Mouse (Mus musculus) heart, embryonic 11.5 days (tissue): ENCODE results near the gene Ly6g6f. TPM values are rescaled to one million over a fixed set of nuclear protein-coding genes. Genes with fewer than 3 reads are reported as not detected.

Experiments used
- ATAC-seq: fragments of 200-750 bp; cut with Nextera tagmentation; replicated peaks from 2 replicates; pipeline ENCODE4 v1.8.0; 2017; ENCODE audit warnings: moderate library complexity; ENCODE audit not compliant: insufficient number of reproducible peaks, low FRiP score, low TSS enrichment
- H3K27ac ChIP-seq: fragments of 300-500 bp; sonication (generic); 2 replicates; pipeline ENCODE4 v1.5.1; 2014; ENCODE audit warnings: mild to moderate bottlenecking, low read depth, low read length
- H3K27me3 ChIP-seq: fragments of 300-500 bp; sonication (generic); 2 replicates; pipeline ENCODE4 v1.6.1; 2014; ENCODE audit warnings: mild to moderate bottlenecking, low read length, mixed read lengths; ENCODE audit not compliant: control insufficient read depth, insufficient read depth
- H3K36me3 ChIP-seq: fragments of 300-500 bp; sonication (generic); 2 replicates; pipeline ENCODE4 v1.6.1; 2014; ENCODE audit warnings: mild to moderate bottlenecking, low read length, moderate library complexity, mixed read lengths; ENCODE audit not compliant: control insufficient read depth, insufficient read depth
- H3K4me1 ChIP-seq: fragments of 300-500 bp; sonication (generic); 2 replicates; pipeline ENCODE4 v1.6.1; 2014; ENCODE audit warnings: low read length; ENCODE audit not compliant: control insufficient read depth, insufficient read depth
- H3K4me2 ChIP-seq: fragments of 300-500 bp; sonication (generic); 2 replicates; pipeline ENCODE4 v1.6.1; 2014; ENCODE audit warnings: mild to moderate bottlenecking, moderate library complexity
- H3K4me3 ChIP-seq: fragments of 300-500 bp; sonication (generic); 2 replicates; pipeline ENCODE4 v1.5.1; 2014; ENCODE audit warnings: low read depth, low read length
- H3K9ac ChIP-seq: fragments of 300-500 bp; sonication (generic); 2 replicates; pipeline ENCODE4 v1.6.1; 2014; ENCODE audit warnings: mild to moderate bottlenecking, low read depth, low read length, moderate library complexity
- H3K9me3 ChIP-seq: fragments of 300-500 bp; sonication (generic); replicated peaks from 2 replicates; pipeline ENCODE4 v1.6.1; 2016; ENCODE audit warnings: low read length; ENCODE audit not compliant: control insufficient read depth
- WGBS: fragments of 180-500 bp; shearing (Covaris S2); extraction: QIAGEN DNeasy Blood & Tissue Kit; methylation state at CpG from one replicate; pipeline ENCODE4 v1.1.7; 2014; ENCODE audit not compliant: insufficient replicate concordance; 5-methylcytosine and 5-hydroxymethylcytosine counted together
- polyA plus RNA-seq: library from polyadenylated mRNA; unstranded; fragments of >200 nt; fragmentation: Nextera tagmentation; extraction: Ambion mirVana; gene quantifications from 2 replicates; pipeline ENCODE4 v1.2.1, GENCODE M21; 2014

Ly6g6f gene
- polyA plus RNA-seq, 1 experiment from 2014 or later: 1.8 TPM

- no peak within 1 kb of the TSS for H3K4me2 ChIP-seq
- H3K4me3 ChIP-seq: no peak within 1 kb of the TSS
- no peak for ATAC-seq
- WGBS: 81% methylated on average over 8 of the region's 8 CpGs
- no peak within 1 kb of the TSS for H3K9ac ChIP-seq
- peaks cover 8% of the 10 kb centered on the region; the same call in 1 of the 2 replicates for H3K4me1 ChIP-seq
- no peaks in the 10 kb centered on the region for H3K9me3 ChIP-seq
- no peaks in the 10 kb centered on the region for H3K27me3 ChIP-seq
- no peak within 1 kb of the TSS for H3K27ac ChIP-seq
- H3K36me3 ChIP-seq: peaks cover 18% of the 10 kb centered on the region
Observed at GRCm38 (mm10) chr17:35115046-35116019, 29.9 kb upstream of the Ly6g6f start, which contains the start of gene Ly6g5b. Gene Ly6g5b (minus strand): TSS chr17:35115428.

- H3K4me3 ChIP-seq: no peak overlapping the region
- WGBS: 55% methylated on average over 9 of the region's 9 CpGs
- peak overlapping the region; percentile 19 for H3K4me2 ChIP-seq
- peak overlapping the region; percentile 41; the same call in 1 of the 2 replicates for H3K27ac ChIP-seq
- no peaks in the 10 kb centered on the region for H3K9me3 ChIP-seq
- 0 out of 2 replicates have a peak, but pooled peaks cover 6% of the 10 kb centered on the region for H3K36me3 ChIP-seq
- H3K27me3 ChIP-seq: no peaks in the 10 kb centered on the region
- 0 out of 2 replicates have a peak, but pooled peaks cover 3% of the 10 kb centered on the region for H3K4me1 ChIP-seq
- no peak for ATAC-seq
- no peak overlapping the region for H3K9ac ChIP-seq
Observed at GRCm38 (mm10) chr17:35111774-35112173, 26.4 kb upstream of the Ly6g6f start.

- H3K9me3 ChIP-seq: no peaks in the 10 kb centered on the region
- ATAC-seq: no peak
Observed at GRCm38 (mm10) chr17:35108097-35108496, 22.7 kb upstream of the Ly6g6f start, which contains the start of gene Ly6g5c. Gene Ly6g5c (plus strand): TSS chr17:35108279.

GRCm38 (mm10) chr17:35106522-35106921 is 21.1 kb upstream of the Ly6g6f start:
- ATAC-seq: no peak

More at GRCm38 (mm10) chr17:35108097-35108496, 22.7 kb upstream of the Ly6g6f start, which contains the start of gene Ly6g5c:
- Histone ChIP-seq H3K4me1 (peaks cover 5% of the 10 kb centered on the region; the same call in 1 of the 2 replicates), H3K4me3 (no peak within 1 kb of the TSS), H3K36me3 (no peaks in the 10 kb centered on the region), H3K4me2 (no peak within 1 kb of the TSS), H3K27ac (no peak within 1 kb of the TSS), H3K27me3 (no peaks in the 10 kb centered on the region), H3K9ac (no peak within 1 kb of the TSS)
- 77% methylated on average over 6 of the region's 6 CpGs for WGBS

GRCm38 (mm10) chr17:35105740-35106389 is 20.5 kb upstream of the Ly6g6f start:
- ATAC-seq: no peak
- peaks cover 10% of the 10 kb centered on the region; the same call in 1 of the 2 replicates for H3K36me3 ChIP-seq
- H3K4me2 ChIP-seq: no peak overlapping the region
- H3K4me1 ChIP-seq: peaks cover 12% of the 10 kb centered on the region
- H3K9me3 ChIP-seq: no peaks in the 10 kb centered on the region
- no peak overlapping the region for H3K9ac ChIP-seq
- H3K27ac ChIP-seq: no peak overlapping the region
- WGBS: 25% methylated on average over 13 of the region's 13 CpGs
- no peak overlapping the region for H3K4me3 ChIP-seq
- H3K27me3 ChIP-seq: no peaks in the 10 kb centered on the region

More at GRCm38 (mm10) chr17:35106522-35106921, 21.1 kb upstream of the Ly6g6f start:
- H3K4me3 ChIP-seq: no peak overlapping the region
- WGBS: 68% methylated on average over 3 of the region's 3 CpGs
- no peak overlapping the region for H3K4me2 ChIP-seq
- H3K36me3 ChIP-seq: peaks cover 6% of the 10 kb centered on the region; the same call in 1 of the 2 replicates
- H3K9ac ChIP-seq: no peak overlapping the region
- H3K27ac ChIP-seq: no peak overlapping the region
- no peaks in the 10 kb centered on the region for H3K27me3 ChIP-seq
- H3K4me1 ChIP-seq: peaks cover 13% of the 10 kb centered on the region
- no peaks in the 10 kb centered on the region for H3K9me3 ChIP-seq

- 53% methylated on average over 6 of the region's 6 CpGs for WGBS
- no peak overlapping the region for H3K4me3 ChIP-seq
- H3K4me2 ChIP-seq: no peak overlapping the region
- H3K4me1 ChIP-seq: peaks cover 10% of the 10 kb centered on the region
- no peak for ATAC-seq
- H3K27me3 ChIP-seq: no peaks in the 10 kb centered on the region
- H3K27ac ChIP-seq: no peak overlapping the region
- H3K36me3 ChIP-seq: peaks cover 13% of the 10 kb centered on the region
- H3K9ac ChIP-seq: no peak overlapping the region
- no peaks in the 10 kb centered on the region for H3K9me3 ChIP-seq
Observed at GRCm38 (mm10) chr17:35104754-35105153, 19.3 kb upstream of the Ly6g6f start.

- Histone ChIP-seq H3K4me1 (peaks cover 10% of the 10 kb centered on the region), H3K27ac (no peak overlapping the region), H3K4me2 (no peak overlapping the region), H3K9ac (no peak overlapping the region), H3K4me3 (no peak overlapping the region), H3K27me3 (no peaks in the 10 kb centered on the region), H3K9me3 (no peaks in the 10 kb centered on the region), H3K36me3 (peaks cover 13% of the 10 kb centered on the region)
- WGBS: 79% methylated on average over 7 of the region's 7 CpGs
- no peak for ATAC-seq
Observed at GRCm38 (mm10) chr17:35104079-35104478, 18.7 kb upstream of the Ly6g6f start.

GRCm38 (mm10) chr17:35103221-35103690 is 17.8 kb upstream of the Ly6g6f start:
- H3K9ac ChIP-seq: no peak overlapping the region
- H3K4me1 ChIP-seq: peaks cover 10% of the 10 kb centered on the region
- no peak for ATAC-seq
- no peak overlapping the region for H3K4me3 ChIP-seq
- H3K4me2 ChIP-seq: no peak overlapping the region
- peaks cover 14% of the 10 kb centered on the region for H3K36me3 ChIP-seq
- H3K27ac ChIP-seq: no peak overlapping the region
- no peaks in the 10 kb centered on the region for H3K9me3 ChIP-seq
- no peaks in the 10 kb centered on the region for H3K27me3 ChIP-seq
- 60% methylated on average over 6 of the region's 6 CpGs for WGBS
